Mouse (Mus musculus): Measurements from ENCODE around the gene Myo19. TPM values are rescaled to one million over a fixed set of nuclear protein-coding genes. Genes with fewer than 3 reads are reported as not detected.

Gene Myo19
- polyA plus RNA-seq, 3 experiments from 2014 or later, result 1.2 to 2.8 (median 2.4) TPM

- no peak for ATAC-seq
Observed at GRCm38 (mm10) chr11:84947206-84947605, 67.3 kb downstream of the Myo19 start.

GRCm38 (mm10) chr11:84948114-84948513 lies 68.2 kb downstream of the Myo19 start:
- ATAC-seq, result no peak

- no peak for ATAC-seq
Observed at GRCm38 (mm10) chr11:84948526-84948925, 68.6 kb downstream of the Myo19 start.

GRCm38 (mm10) chr11:84952611-84953010 lies 72.7 kb downstream of the Myo19 start:
- no peak for ATAC-seq

- no peak for ATAC-seq
Observed at GRCm38 (mm10) chr11:84956400-84956799, 76.5 kb downstream of the Myo19 start.

GRCm38 (mm10) chr11:84957171-84957570 lies 77.2 kb downstream of the Myo19 start:
- no peak for ATAC-seq

- ATAC-seq, result no peak
Observed at GRCm38 (mm10) chr11:84957591-84958270, 77.8 kb downstream of the Myo19 start, which contains the start of gene Car4. TSS of gene Car4 (plus strand) at chr11:84957786.

GRCm38 (mm10) chr11:84958271-84958630 lies 78.3 kb downstream of the Myo19 start:
- ATAC-seq, result no peak

- no peak for ATAC-seq
Observed at GRCm38 (mm10) chr11:84959181-84959580, 79.2 kb downstream of the Myo19 start.

GRCm38 (mm10) chr11:84959701-84960181 lies 79.8 kb downstream of the Myo19 start:
- no peak for ATAC-seq

GRCm38 (mm10) chr11:84960291-84960690 lies 80.3 kb downstream of the Myo19 start:
- no peak for ATAC-seq

GRCm38 (mm10) chr11:84960780-84961179 lies 80.8 kb downstream of the Myo19 start:
- ATAC-seq, result no peak

Other genes starting within 250 kb of the Myo19 start
- 10 to 100 TPM in 2 of 3 experiments, 1 to 10 TPM in 1; 5.1 to 11.7 (median 10.2) TPM for gene Mrm1, start 60.6 kb upstream of the Myo19 start, polyA plus RNA-seq (2017; shearing (Covaris generic))
- 10 to 100 TPM in 1 of 3 experiments, 1 to 10 TPM in 2; 7.9 to 10.9 (median 9.0) TPM for gene Dhrs11, start 51.2 kb upstream of the Myo19 start, polyA plus RNA-seq (2017; shearing (Covaris generic))
- 100 to 1,000 TPM; 106 to 124 (median 111) TPM for gene Ggnbp2, start 9.3 kb upstream of the Myo19 start, polyA plus RNA-seq (2017; shearing (Covaris generic))
- 1 to 10 TPM; 2.1 to 4.2 (median 2.8) TPM for gene Pigw, start 137 bp downstream of the Myo19 start, polyA plus RNA-seq (2017; shearing (Covaris generic))
- gene Znhit3, start 36.2 kb downstream of the Myo19 start, polyA plus RNA-seq (2017; shearing (Covaris generic)), result 10 to 100 TPM; 35.6 to 37.3 (median 36.7) TPM
- not detected for gene Car4, start 77.6 kb downstream of the Myo19 start, polyA plus RNA-seq (2017; shearing (Covaris generic))